Mouse (Mus musculus) small intestine, adult 2 months (tissue): ENCODE results near the gene Timm8a2.

ENCODE experiments used
- CTCF ChIP-seq: fragments of 200-500 bp; IDR thresholded peaks from 2 replicates; pipeline ENCODE4 v1.5.1; 2012; ENCODE audit warnings: low read depth, mild to moderate bottlenecking, control low read depth, inconsistent platforms, low read length, moderate library complexity, mixed read lengths; ENCODE audit not compliant: insufficient replicate concordance, insufficient read length; ENCODE audit errors: extremely low read depth
- POLR2A ChIP-seq: fragments of 200-500 bp; IDR thresholded peaks from 2 replicates; pipeline ENCODE4 v1.6.1; 2012; ENCODE audit warnings: low read depth, mild to moderate bottlenecking, control low read depth, inconsistent platforms, low read length, moderate library complexity

- TF ChIP-seq CTCF = no peak
- no peak for TF ChIP-seq POLR2A
Measured at GRCm38 (mm10) chr14:122028926-122029745, 5.3 kb upstream of the Timm8a2 start.
